Mouse (Mus musculus) liver, embryonic 15.5 days (tissue): ENCODE data around the gene Galnt2. TPM values are rescaled to one million over a fixed set of nuclear protein-coding genes. Genes with fewer than 3 reads are reported as not detected.

Experiments
- ATAC-seq: fragments of 200-750 bp; cut with Nextera tagmentation; 2 replicates; pipeline ENCODE4 v1.8.0; 2017; ENCODE audit warnings: moderate number of reproducible peaks, mild to moderate bottlenecking, moderate library complexity; ENCODE audit not compliant: insufficient read depth
- H3K27ac ChIP-seq: fragments of 300-500 bp; sonication (generic); replicated peaks from 2 replicates; pipeline ENCODE4 v1.5.1; 2015; ENCODE audit warnings: mild to moderate bottlenecking, inconsistent platforms
- H3K27me3 ChIP-seq: fragments of 300-500 bp; sonication (generic); 2 replicates; pipeline ENCODE4 v1.6.1; 2015; ENCODE audit warnings: mild to moderate bottlenecking, inconsistent platforms
- H3K36me3 ChIP-seq: fragments of 300-500 bp; sonication (generic); replicated peaks from 2 replicates; pipeline ENCODE4 v1.6.1; 2015; ENCODE audit warnings: moderate library complexity, mild to moderate bottlenecking, inconsistent platforms
- H3K4me1 ChIP-seq: fragments of 300-500 bp; sonication (generic); replicated peaks from 2 replicates; pipeline ENCODE4 v1.6.1; 2015; ENCODE audit warnings: inconsistent platforms
- H3K4me2 ChIP-seq: fragments of 300-500 bp; sonication (generic); 2 replicates; pipeline ENCODE4 v1.6.1; 2015; ENCODE audit warnings: moderate library complexity, mild to moderate bottlenecking, inconsistent platforms
- H3K4me3 ChIP-seq: fragments of 300-500 bp; sonication (generic); replicated peaks from 2 replicates; pipeline ENCODE4 v1.5.1; 2015; ENCODE audit warnings: mild to moderate bottlenecking, inconsistent platforms
- H3K9ac ChIP-seq: fragments of 300-500 bp; sonication (generic); 2 replicates; pipeline ENCODE4 v1.6.1; 2015; ENCODE audit warnings: moderate library complexity, mild to moderate bottlenecking, inconsistent platforms
- H3K9me3 ChIP-seq: fragments of 300-500 bp; sonication (generic); replicated peaks from 2 replicates; pipeline ENCODE4 v1.6.1; 2016; ENCODE audit warnings: inconsistent platforms
- WGBS: fragments of 180-500 bp; shearing (Covaris S2); methylation state at CpG from one replicate; pipeline ENCODE4 v1.1.7; 2015; ENCODE audit warnings: mixed read lengths; ENCODE audit not compliant: insufficient replicate concordance; 5-methylcytosine and 5-hydroxymethylcytosine counted together
- polyA plus RNA-seq: library from polyadenylated mRNA; unstranded; fragments of >200 nt; fragmentation: Nextera tagmentation; extraction: Ambion mirVana; gene quantifications from 2 replicates; pipeline ENCODE4 v1.2.1, GENCODE M21; 2015

Galnt2 gene
- polyA plus RNA-seq, 1 experiment from 2014 or later = 17.0 TPM

GRCm38 (mm10) chr8:124323356-124323755, 92.2 kb downstream of the Galnt2 start:
- no peaks in the 10 kb centered on the region for H3K27me3 ChIP-seq
- H3K36me3 ChIP-seq = peaks cover 21% of the 10 kb centered on the region
- H3K9me3 ChIP-seq = no peaks in the 10 kb centered on the region
- no peak overlapping the region for H3K4me3 ChIP-seq
- no peak overlapping the region for H3K27ac ChIP-seq
- no peak overlapping the region for H3K9ac ChIP-seq
- no peak for ATAC-seq
- H3K4me2 ChIP-seq = no peak overlapping the region
- H3K4me1 ChIP-seq = peaks cover 28% of the 10 kb centered on the region
- 84% methylated on average over 14 of the region's 14 CpGs for WGBS

DNA sequence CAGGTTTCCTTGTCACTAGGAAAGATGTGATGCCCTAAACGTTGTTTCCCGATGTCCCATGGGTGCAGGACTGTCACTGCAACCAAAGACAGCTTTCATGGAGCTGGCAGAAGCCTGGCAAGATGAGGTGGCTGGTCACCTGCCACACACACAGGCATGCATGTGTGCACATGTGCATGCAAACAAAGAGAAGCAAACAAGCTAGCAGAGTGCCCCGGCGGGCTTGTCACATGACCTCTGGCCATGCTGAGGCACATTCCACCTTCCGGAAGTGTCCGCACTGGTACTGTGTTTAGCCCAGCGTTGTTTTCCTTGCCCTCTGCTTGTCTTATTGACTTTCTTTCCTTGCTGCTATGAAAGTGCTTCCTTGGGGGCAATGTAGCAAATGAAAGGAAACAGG, 97.1 kb downstream of the Galnt2 start:
- Histone ChIP-seq H3K4me1 (0 out of 2 replicates have a peak, but pooled peaks cover 3% of the 10 kb centered on the region), H3K4me3 (no peak overlapping the region), H3K9ac (no peak overlapping the region), H3K9me3 (no peaks in the 10 kb centered on the region), H3K4me2 (no peak overlapping the region), H3K36me3 (peaks cover 21% of the 10 kb centered on the region), H3K27ac (no peak overlapping the region), H3K27me3 (no peaks in the 10 kb centered on the region)
- WGBS = 73% methylated on average over 7 of the region's 7 CpGs
- no peak for ATAC-seq

DNA sequence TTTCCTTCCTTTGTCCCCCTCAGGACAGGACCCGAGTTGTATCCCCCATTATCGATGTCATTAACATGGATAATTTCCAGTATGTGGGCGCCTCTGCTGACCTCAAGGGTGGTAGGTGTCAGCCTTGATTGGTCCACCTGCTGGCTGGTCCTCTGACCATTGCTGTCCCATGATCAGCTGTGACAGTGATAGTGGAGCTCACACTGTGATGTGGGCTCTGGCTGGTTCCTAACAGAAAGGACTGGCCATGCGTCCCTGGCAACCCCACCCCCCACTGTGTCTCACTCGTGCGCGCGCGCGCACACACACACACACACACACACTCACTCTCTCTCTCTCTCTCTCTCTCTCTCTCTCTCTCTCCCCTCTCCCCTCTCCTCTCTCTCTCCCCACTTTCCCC, 98.5 kb downstream of the Galnt2 start:
- Histone ChIP-seq H3K4me1 (0 out of 2 replicates have a peak, but pooled peaks cover 3% of the 10 kb centered on the region), H3K36me3 (peaks cover 15% of the 10 kb centered on the region), H3K9ac (no peak overlapping the region), H3K27me3 (no peaks in the 10 kb centered on the region), H3K4me2 (no peak overlapping the region), H3K4me3 (no peak overlapping the region), H3K27ac (no peak overlapping the region), H3K9me3 (no peaks in the 10 kb centered on the region)
- whole genome bisulfite sequencing = 82% methylated on average over 10 of the region's 10 CpGs
- no peak for ATAC-seq

GRCm38 (mm10) chr8:124330433-124330832, 99.2 kb downstream of the Galnt2 start:
- WGBS = 61% methylated on average over 2 of the region's 3 CpGs
- Histone ChIP-seq H3K9me3 (no peaks in the 10 kb centered on the region), H3K36me3 (peaks cover 17% of the 10 kb centered on the region; the same call in 1 of the 2 replicates)

DNA sequence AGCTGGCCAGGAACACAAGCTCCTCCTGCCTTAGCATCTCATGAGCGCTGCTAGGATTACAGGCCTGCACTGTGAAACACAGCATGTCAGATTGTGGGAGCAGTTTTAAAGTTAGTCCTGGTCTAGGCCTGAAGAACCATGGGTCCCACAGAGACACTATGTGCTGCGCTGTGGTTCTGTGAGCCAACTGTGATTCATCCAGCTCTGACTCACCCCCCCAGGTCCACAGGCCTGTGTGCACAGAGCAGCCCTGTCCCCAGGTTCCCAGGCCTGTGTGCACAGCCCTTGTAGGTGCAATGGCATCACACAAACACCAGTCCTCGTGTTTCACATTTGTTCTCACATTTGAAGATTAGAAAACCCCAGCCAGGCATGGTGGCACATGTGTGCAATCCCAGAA, 99.9 kb downstream of the Galnt2 start:
- no peak for ATAC-seq
- no peak overlapping the region for H3K9ac ChIP-seq
- H3K4me2 ChIP-seq = no peak overlapping the region
- H3K27me3 ChIP-seq = no peaks in the 10 kb centered on the region
- no peak overlapping the region for H3K27ac ChIP-seq
- no peak overlapping the region for H3K4me3 ChIP-seq
- H3K9me3 ChIP-seq = no peaks in the 10 kb centered on the region
- WGBS = 64% methylated on average over 3 of the region's 3 CpGs
- 0 out of 2 replicates have a peak, but pooled peaks cover 3% of the 10 kb centered on the region for H3K4me1 ChIP-seq
- H3K36me3 ChIP-seq = peaks cover 18% of the 10 kb centered on the region; the same call in 1 of the 2 replicates

More at GRCm38 (mm10) chr8:124330433-124330832, 99.2 kb downstream of the Galnt2 start:
- no peak overlapping the region for H3K9ac ChIP-seq
- ATAC-seq = no peak
- H3K4me2 ChIP-seq = no peak overlapping the region
- no peak overlapping the region for H3K4me3 ChIP-seq
- H3K27me3 ChIP-seq = no peaks in the 10 kb centered on the region
- 0 out of 2 replicates have a peak, but pooled peaks cover 3% of the 10 kb centered on the region for H3K4me1 ChIP-seq
- H3K27ac ChIP-seq = no peak overlapping the region

GRCm38 (mm10) chr8:124331706-124332105, 100.5 kb downstream of the Galnt2 start:
- H3K27me3 ChIP-seq = no peaks in the 10 kb centered on the region
- no peak overlapping the region for H3K9ac ChIP-seq
- no peaks in the 10 kb centered on the region for H3K9me3 ChIP-seq
- H3K4me2 ChIP-seq = no peak overlapping the region
- WGBS = 81% methylated on average over 11 of the region's 11 CpGs
- ATAC-seq = no peak
- no peak overlapping the region for H3K27ac ChIP-seq
- 0 out of 2 replicates have a peak, but pooled peaks cover 3% of the 10 kb centered on the region for H3K4me1 ChIP-seq
- H3K4me3 ChIP-seq = no peak overlapping the region
- peaks cover 20% of the 10 kb centered on the region; the same call in 1 of the 2 replicates for H3K36me3 ChIP-seq

- Histone ChIP-seq H3K27me3 (no peaks in the 10 kb centered on the region), H3K27ac (no peak overlapping the region), H3K4me3 (no peak overlapping the region), H3K36me3 (peaks cover 47% of the 10 kb centered on the region), H3K9me3 (no peaks in the 10 kb centered on the region), H3K4me1 (no peaks in the 10 kb centered on the region), H3K4me2 (no peak overlapping the region), H3K9ac (no peak overlapping the region)
- 82% methylated on average over 13 of the region's 13 CpGs for WGBS
- no peak for ATAC-seq
Measured at GRCm38 (mm10) chr8:124336302-124336701, 105.1 kb downstream of the Galnt2 start.

DNA sequence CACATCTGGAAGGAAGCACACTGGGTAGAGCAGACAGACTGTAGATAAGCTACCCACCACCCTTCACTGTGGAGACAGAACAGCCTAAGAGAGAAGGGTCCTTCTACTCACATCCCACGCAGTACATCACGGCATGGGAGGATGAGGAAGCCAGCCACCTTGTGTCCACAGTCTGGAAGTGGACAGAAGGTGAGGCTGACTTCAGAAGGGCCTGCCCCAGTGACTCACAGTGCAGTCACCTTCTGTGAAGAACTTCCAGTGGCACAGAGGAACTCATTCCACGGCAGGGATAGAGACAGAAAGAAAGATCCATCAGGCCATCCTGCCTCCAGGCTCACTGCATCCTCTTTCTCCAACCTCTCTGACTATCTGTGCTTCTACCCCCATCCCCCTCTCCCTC, 108.6 kb downstream of the Galnt2 start:
- WGBS = 76% methylated on average over 3 of the region's 3 CpGs
- ATAC-seq = no peak
- Histone ChIP-seq H3K4me3 (no peak overlapping the region), H3K27ac (no peak overlapping the region), H3K36me3 (peaks cover 46% of the 10 kb centered on the region), H3K4me1 (peaks cover 5% of the 10 kb centered on the region), H3K4me2 (no peak overlapping the region), H3K27me3 (no peaks in the 10 kb centered on the region), H3K9me3 (no peaks in the 10 kb centered on the region), H3K9ac (no peak overlapping the region)

DNA sequence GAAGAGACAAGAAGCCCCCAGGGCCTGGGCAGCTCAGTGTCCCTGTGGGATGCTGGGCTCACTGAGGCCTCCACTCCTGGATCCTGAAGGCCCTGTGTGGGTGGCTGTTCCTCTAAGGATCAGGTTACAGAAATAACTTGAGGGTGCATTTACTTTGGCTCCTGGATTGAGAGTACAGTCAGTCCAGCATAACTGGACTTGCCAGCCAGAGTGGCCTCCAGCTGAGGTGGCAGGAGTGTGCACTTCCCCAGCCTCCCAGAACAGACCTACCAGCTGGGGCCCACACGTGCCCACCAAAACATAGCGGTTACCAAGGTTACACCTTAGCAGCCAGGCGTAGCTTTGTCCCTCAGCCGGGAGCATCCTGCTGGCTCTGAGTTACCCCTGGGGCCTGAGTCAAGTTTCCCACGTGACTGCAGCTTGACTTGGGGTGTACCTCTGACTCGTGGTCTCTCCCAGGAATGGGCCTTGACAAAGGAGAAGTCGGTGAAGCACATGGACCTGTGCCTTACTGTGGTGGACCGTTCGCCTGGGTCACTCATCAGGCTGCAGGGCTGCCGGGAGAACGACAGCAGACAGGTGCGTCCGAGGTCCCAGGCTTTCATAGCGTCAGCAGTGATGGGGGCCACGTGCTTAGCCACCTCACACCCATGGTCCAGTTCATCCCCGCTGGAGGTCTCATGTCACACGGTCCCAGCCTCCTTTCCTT, 109.3 kb downstream of the Galnt2 start:
- H3K9me3 ChIP-seq = no peaks in the 10 kb centered on the region
- H3K9ac ChIP-seq = no peak overlapping the region
- H3K4me3 ChIP-seq = no peak overlapping the region
- no peak overlapping the region for H3K27ac ChIP-seq
- no peaks in the 10 kb centered on the region for H3K27me3 ChIP-seq
- peaks cover 42% of the 10 kb centered on the region for H3K36me3 ChIP-seq
- WGBS = 83% methylated on average over 17 of the region's 17 CpGs
- H3K4me2 ChIP-seq = no peak overlapping the region
- peaks cover 5% of the 10 kb centered on the region for H3K4me1 ChIP-seq
- no peak for ATAC-seq

DNA sequence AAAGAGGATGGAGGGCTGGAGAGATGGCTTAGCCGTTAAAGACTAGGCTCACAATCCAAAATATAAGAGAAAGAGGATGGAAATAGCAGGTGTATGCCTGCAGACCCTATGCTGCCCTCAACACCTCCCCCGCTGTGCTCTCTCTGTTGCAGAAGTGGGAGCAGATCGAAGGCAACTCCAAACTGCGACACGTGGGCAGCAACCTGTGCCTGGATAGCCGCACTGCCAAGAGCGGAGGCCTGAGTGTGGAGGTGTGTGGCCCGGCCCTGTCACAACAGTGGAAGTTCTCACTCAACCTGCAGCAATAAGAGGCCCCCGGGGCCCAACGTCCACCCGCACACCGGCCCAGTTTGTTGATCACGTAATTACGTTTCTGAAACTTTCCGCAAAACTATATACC, 112.0 kb downstream of the Galnt2 start:
- H3K9ac ChIP-seq = no peak overlapping the region
- 86% methylated on average over 15 of the region's 15 CpGs for WGBS
- no peaks in the 10 kb centered on the region for H3K9me3 ChIP-seq
- no peak for ATAC-seq
- H3K4me2 ChIP-seq = no peak overlapping the region
- H3K4me3 ChIP-seq = no peak overlapping the region
- H3K27me3 ChIP-seq = no peaks in the 10 kb centered on the region
- peaks cover 26% of the 10 kb centered on the region for H3K36me3 ChIP-seq
- H3K27ac ChIP-seq = no peak overlapping the region
- H3K4me1 ChIP-seq = peaks cover 7% of the 10 kb centered on the region

DNA sequence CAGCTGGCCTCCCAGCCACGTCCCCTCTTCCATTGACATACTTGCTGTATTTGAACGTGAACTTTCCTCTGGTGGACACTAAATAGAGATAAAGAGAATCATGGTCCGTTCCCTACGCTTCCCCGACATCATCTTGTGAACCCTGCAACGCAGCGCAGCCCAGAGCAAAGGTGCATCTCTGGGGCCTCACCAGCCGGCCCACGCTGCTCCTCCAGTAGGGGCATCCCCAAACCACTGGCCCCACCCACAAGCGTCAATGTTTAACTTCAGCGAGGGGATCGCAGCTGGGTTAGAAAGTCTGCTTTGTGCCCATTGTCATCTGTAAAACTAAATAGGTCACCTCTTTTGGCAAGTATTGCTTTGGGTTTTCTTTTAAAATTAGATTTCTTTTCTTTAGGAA, 112.8 kb downstream of the Galnt2 start:
- 0 out of 2 replicates have a peak, but pooled peaks have one; percentile 23 for ATAC-seq
- Histone ChIP-seq H3K9ac (no peak overlapping the region), H3K27ac (no peak overlapping the region), H3K4me1 (peaks cover 7% of the 10 kb centered on the region), H3K27me3 (no peaks in the 10 kb centered on the region), H3K9me3 (no peaks in the 10 kb centered on the region), H3K4me2 (no peak overlapping the region), H3K36me3 (peaks cover 19% of the 10 kb centered on the region; the same call in 1 of the 2 replicates), H3K4me3 (no peak overlapping the region)
- 70% methylated on average over 12 of the region's 12 CpGs for WGBS
